Mouse (Mus musculus) adrenal gland, postnatal 25 days (tissue): Measurements from ENCODE around the gene Insl5. TPM values are rescaled to one million over a fixed set of nuclear protein-coding genes. Genes with fewer than 3 reads are reported as not detected.
A peak's percentile ranks its signal among the peaks of the same experiment; 100 is the strongest.

Experiments
- DNase-seq: peaks from one replicate; pipeline ENCODE4 v3.0.0; 2021; ENCODE audit warnings: mixed read lengths
- total RNA-seq: library from RNA; stranded (reverse); gene quantifications from 2 replicates; pipeline ENCODE4 v1.2.3, GENCODE M21; 2021

Gene Insl5
- total RNA-seq, 1 experiment from 2014 or later, result not detected

DNA sequence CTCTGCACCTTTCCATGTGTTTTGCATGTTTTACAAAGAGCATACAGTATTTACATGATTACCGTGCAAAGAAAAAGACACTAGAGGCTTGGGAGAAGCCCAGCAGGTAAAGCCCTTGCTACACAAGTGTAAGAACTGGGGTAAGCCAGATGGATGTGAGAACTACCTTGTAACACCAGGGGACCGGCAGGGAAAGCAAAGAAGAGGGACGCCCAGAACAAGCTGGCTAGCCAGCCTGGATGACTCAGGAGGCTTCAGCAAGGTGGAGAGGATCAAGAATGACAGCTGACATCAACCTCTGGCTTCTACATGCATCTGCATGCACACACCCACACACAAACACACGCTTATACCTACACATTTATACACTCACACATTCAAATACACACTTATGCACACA, 36.6 kb downstream of the Insl5 start:
- no peak for DNase-seq

DNA sequence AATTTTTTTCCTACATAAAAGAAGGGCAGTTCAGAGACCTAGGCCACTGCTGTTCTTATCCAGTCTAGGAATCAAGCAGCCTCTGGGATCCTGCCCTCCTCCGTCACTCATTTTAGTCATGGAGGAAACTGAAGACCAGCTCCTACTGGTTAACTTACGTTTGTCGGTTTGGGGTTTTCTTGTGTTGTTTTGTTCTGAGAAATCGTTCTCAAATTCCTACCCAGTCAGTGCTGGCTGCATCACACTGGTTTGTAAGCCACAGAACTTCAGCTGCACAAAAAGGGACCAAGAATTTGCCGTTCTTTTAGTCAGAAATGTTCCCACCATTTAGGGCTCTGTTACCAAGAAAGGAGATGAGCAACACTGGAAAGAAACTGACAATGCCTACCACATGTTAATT, 37.3 kb downstream of the Insl5 start:
- DNase-seq, result no peak

DNA sequence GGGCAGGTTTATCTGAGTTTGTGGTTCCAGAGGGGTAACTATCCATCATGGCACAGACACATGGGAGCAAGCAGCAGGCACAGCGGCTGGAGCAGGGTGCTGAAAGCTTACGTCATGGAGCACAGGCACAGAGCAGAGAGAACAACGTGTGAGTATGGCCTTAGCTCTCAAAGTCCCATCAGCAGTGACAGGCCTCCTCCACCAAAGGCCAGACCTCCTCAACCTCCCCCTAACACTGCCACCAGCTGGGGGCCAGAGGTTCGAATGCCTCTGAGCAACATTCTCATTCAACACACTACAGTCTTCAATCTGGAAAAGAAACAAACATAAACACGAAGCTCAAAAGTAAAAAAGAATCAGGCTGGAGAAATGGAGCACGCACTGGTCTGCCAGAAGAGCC, 38.1 kb downstream of the Insl5 start:
- no peak for DNase-seq

DNA sequence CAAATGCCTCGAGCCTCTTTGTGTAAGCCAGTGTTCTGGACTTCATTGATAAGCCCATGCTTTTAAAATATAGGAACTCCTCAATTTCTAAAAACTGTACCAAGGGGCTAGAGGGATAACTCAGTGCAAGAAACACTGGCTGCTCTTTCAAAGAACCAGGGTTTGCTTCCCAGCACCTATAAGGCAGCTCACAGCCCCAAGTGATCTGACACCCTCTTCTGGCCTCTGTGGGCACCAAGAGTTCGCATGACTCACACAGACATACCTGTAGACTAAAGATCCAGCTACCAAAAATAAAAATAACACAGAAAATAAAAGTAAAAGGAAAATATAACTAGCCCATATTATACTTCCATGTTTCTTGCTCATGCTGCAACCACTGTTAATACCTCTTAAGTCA, 38.9 kb downstream of the Insl5 start:
- no peak for DNase-seq

DNA sequence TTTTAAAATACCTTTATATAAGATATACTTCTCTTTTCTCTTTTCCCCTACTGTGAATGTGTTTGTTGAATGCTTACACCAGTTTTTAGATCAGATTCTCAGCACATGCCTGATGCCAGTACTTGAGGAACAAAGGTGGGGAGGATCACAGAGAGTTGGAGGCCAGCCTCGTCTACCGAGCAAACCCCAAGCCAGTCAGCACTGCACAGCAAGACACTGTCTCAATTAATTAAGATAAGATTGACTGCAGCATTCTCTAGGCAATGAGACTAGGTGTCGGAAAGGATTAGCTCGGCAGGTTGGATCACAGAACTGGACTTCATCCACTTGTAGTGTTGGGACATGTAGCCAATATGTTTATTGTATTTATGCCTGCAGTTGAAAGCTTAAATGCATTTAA, 39.3 kb downstream of the Insl5 start:
- DNase-seq, result no peak

DNA sequence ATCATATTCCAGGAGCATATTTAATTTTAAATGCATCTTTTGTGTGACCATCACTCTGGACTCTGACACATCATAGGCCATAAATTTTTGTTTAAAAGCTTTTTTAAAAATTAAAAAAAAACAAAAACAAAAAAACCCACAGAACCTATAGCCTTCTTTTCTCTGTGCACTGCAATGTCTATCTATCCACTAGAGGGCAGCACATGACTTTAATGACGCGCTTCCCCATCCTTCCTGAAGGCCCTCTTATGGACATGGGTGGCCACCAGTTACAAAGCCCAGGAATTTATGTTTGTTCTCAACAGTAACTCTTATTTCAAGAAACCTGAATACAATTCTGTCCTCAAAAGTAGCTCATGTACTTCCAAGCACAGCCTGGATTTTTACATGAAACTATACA, 39.7 kb downstream of the Insl5 start:
- peak; percentile 13 for DNase-seq

DNA sequence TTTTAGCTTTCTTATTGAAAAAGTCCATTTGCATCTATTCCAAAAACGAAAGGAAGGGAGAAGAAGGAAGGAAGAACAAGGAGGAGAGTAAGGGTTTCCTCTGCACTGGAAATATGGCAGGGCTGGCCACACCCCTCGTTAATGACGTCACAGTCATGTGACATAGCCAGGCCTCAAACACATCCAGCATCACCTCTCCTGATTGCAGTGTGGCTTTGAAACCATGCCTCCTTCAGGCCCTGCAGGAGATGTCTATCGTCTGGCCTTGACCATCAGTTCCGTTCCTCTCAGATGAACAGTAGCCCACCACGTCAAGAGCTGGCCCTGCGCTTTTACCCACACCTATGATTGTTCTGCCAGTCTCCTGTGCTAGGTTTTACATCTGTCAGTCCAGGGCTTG, 40.5 kb downstream of the Insl5 start:
- DNase-seq, result no peak

DNA sequence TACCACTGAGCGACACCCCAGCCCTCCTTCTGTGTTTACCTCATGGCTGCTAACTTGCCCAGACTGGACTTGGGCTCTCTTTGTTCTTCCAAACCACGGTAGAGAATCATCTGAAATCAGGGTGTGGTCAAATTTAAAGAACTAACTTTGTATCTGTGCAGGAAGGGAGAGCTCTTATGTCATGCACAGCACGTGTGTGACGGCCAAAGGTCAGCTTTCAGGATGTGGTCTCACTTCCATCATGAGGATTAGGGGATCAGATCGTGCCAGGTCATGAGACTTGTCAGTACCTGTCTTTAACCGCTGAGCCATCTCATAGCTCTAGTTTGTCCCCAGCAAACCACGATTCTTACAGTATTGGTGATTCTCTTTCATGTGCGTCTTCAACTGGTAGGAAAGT, 44.9 kb downstream of the Insl5 start:
- DNase-seq, result no peak

DNA sequence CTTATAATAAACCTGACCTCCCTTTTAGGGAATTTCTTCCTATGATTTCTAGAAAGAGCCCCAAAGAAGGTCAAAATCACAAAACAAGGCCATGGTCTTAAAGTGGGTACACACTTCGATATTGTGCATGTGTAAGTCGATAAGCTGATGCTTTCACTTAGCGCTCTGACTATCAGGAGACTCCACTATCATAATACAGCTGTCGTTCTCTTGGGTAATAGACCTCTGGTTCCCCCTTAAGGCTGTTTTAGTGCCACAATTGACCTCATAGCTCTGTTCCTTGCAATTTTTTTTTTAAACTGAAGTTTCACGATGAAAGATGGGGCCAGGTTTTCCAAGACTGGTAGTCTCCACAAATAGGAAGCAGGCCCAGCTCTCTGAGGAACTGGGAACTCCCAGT, 47.3 kb downstream of the Insl5 start:
- no peak for DNase-seq

DNA sequence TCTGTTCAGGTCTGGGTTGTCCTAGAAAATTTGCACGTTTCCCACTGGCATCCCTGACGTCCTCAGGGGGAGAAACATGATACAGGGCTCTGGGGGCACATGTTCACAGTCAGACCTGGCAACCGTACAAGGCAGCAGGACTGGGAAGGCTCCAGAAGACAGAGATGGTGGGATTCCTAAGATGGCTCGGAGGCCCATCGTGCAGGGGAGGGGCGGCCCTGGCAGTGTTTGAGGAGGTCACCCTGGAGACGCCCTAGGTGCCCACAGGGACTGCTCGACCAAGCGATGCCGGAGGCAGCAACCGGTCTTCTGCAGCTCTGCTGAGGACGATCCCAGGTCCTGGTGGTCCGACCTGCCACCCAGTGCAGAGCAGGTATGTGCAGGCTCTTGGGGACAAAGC, 48.2 kb downstream of the Insl5 start, which contains the start of gene Tctex1d1:
Gene Tctex1d1, plus strand, starts transcription at position 167 of the 400 bp plus-strand sequence.
- no peak for DNase-seq

DNA sequence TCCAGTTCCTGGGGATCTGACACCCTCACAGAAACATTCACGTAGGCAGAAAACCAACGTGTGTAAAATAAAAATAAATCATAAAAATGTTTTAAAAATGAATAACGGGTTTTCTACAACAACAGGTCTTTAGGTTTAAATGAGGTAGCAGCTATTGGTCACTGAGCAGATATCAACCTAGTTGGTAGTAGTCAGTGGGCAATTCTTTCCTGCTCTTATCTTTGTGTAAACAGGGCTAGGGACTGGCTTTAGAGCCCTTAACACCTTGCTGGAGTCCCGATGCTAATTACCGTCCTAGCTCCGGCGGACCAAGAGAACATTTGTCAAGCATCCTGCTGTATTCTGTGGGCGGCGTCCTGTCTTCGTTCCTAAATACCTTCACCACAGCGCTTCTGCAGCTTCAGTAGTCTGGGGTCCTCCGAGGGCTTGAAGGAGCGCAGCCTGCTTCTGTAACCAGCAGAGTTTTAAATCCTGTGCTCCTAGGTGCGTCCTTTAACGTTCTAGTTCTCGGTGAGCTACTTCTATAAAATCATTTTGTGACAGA, 48.8 kb downstream of the Insl5 start:
- DNase-seq, result no peak

DNA sequence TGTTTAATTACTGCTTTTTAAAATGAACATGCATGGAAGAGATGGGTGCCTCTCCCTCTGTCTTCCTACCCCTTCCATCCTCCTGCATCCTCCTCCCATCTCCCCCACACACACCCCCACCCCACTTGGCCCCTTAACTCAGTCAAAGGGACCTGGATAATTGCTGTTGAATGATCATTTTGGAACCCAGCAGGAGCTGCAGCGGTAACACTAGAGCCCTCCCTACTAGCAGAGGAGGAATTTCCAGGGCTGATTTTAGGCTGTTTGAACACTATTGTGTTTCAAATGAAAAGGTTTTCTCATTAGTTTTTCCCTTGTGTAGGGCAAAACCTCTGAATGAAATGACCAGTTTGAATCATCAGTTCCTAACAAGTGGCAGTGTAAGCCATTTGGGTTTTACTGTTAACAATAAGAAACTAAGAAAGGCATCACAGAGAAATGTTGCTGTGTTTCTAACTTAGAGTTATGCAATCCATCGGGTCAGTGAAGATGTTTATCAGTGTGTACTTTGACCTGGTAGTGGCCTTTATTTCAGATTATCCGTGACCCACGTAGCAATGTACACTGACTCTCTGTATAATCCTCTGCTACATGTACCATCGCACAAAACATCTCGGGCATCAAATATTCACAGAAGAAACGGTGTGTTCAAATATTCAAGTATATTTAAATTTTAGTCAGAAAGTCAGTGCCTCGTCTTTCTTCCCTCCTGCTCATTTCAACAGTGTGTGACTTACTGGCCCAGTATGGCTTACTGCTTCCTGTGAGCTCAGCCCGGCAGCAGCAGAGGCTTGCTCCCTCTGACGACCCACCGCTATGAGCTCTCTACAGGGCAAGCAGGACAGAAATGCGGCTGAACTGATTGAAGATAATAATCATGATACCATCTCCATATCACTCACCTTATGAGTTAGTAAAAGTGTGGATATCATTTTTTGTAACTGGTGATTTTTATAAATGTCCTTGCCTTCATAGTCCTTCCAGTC, 50.1 kb downstream of the Insl5 start:
- DNase-seq, result no peak

DNA sequence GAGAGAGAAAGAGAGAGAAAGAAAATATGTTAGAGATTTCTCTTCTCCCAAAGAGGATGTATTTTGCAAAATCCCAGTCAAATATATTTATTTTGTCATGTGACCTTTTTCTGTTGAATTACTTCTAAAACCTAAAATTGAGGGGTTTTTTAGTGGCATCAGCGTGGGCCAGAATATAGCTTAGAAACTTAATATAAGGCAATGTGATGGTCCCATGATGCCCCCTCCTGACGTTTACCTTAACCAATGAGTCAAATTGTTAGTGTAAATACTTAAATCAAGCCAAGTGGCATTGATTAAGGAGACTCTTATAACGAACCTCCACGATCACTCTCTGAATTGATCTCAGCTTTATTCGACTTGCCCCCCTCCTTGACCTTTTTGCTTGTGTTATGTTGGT, 52.5 kb downstream of the Insl5 start:
- DNase-seq, result no peak

DNA sequence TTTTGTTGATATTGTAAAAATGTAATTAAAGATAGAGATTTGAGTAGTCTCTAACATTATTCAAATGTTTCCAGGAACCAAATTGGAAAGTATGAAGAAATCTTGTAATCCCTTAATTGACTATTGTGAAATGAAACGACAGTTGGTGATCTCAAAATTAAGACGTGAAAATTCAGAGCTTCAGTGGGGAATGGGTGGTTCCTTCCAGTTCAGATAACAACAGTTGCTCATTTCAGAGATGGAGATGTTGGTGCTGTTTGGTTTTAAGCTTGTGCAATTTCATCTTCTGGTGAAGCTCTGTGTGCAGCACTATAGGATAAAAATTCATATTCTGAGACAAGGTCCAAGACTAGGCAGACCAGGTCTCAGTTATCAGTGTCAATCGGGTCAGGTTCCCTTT, 54.6 kb downstream of the Insl5 start:
- DNase-seq, result no peak

DNA sequence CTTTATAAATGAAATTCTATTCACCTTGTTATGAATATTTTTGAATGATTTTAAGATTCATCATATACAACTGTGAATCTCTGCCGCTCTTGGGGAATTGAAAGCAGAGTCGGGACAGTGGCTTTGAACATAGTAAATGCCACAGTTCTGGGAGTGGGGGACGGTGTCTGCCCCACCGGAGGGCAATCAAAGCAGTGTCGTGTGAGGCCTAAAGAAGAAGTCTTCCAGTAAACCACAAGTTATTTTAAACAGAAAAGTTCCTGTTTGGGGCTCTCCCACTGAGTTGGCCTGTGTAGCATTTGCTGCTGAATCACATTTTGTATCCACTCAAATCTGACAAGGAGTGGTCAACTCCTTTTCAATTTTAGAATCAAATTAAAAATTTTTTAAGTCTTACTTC, 55.5 kb downstream of the Insl5 start:
- no peak for DNase-seq

DNA sequence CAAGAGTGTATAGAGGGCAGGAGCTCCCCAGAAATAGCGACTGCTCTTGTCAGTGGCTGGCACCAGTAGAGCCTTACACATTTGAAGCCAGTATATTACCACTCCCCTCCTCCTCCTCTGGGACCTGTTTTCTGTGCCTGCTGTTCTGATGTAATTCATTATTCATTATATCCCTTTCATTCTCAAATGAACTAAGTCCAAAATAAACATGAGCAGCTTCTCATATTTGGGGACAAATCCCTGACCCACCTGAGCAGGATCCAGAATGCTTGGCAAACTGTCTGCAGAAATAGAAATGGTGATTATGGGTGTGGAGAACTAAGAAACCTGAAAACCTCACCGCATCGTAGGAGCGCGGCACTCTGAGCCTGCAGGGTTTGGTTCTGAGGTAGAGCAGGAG, 57.0 kb downstream of the Insl5 start:
- no peak for DNase-seq

Other genes starting within 250 kb of the Insl5 start
- not detected in 2 replicates for gene Tctex1d1, start 48.2 kb downstream of the Insl5 start, total RNA-seq
- 77.1 and 80.1 TPM in 2 replicates for gene Mier1, start 87.5 kb upstream of the Insl5 start, total RNA-seq
- gene Wdr78, start 87.7 kb upstream of the Insl5 start, total RNA-seq, result 6.3 and 8.6 TPM in 2 replicates
- gene Slc35d1, start 188.3 kb upstream of the Insl5 start, total RNA-seq, result 14.7 and 17.3 TPM in 2 replicates